Mouse (Mus musculus): ENCODE measurements around the gene Mrpl43. TPM values are rescaled to one million over a fixed set of nuclear protein-coding genes. Genes with fewer than 3 reads are reported as not detected.
A peak's percentile ranks its signal among the peaks of the same experiment; 100 is the strongest.

Mrpl43 gene
- total RNA-seq, 2 experiments from 2014 or later: 25.2 to 44.8 TPM

DNA sequence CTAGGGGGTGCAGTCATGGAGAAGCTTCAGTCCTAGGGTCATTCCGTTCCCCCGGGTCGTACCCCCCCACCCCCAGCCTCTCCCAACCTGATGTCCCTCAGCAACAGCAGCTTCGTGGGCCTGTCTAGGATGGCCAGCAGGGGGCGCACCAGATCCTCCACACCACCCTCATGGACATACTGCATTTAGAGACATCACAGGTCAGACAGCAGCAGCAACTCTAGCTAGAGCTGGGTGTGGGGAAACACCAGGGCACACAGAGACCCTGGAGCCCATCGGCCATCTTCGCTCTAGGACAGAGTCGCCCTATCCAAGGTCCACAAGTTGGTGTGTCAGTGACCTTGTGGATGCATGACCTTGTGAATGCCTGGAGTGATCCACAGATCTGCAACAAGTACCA, 23.9 kb upstream of the Mrpl43 start:
- ATAC-seq (replicated peaks; ENCODE audit: poor library complexity): peak; percentile 49

DNA sequence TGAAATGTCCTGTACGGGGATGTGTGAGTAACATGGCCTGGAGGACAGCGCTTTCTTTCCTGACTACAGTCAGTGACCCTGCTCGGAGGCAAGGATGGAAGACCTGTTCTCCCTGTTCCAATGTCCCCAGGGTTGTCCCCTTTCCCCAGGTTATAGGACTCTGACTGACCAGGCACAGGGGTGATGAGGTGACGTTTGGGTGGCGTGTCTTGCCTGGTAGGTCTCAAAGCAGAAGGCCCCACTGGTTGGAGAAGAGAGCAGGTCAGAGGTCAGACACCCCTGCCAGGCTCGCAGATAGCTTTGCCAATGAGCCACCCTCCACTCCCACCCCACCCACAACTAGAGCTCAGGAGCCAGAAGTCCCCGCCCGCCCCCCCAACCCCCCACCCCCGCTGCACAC, 23.3 kb upstream of the Mrpl43 start:
- ATAC-seq (replicated peaks; ENCODE audit: poor library complexity): no peak

DNA sequence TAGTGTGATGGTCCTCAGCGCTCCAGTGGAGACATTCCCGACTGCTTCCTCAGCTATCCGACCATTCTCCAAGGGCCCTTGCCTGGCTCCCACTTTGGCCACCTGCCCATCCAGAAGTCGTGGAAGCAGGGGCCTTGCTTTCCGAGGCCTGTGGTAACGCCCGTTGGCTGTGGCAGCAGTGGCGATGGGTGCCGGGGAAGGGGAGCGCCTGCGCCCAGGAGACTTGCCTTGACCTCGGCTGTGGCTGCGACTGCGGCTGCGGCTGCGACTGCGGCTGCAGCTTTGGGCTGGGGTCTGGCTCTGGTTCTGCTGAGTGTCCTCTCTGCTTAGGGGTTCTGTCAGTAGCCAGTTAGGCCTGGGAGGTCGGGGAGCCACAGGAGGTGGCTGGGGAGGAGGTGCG, 22.5 kb upstream of the Mrpl43 start:
- no peak for ATAC-seq (replicated peaks; ENCODE audit: poor library complexity)

DNA sequence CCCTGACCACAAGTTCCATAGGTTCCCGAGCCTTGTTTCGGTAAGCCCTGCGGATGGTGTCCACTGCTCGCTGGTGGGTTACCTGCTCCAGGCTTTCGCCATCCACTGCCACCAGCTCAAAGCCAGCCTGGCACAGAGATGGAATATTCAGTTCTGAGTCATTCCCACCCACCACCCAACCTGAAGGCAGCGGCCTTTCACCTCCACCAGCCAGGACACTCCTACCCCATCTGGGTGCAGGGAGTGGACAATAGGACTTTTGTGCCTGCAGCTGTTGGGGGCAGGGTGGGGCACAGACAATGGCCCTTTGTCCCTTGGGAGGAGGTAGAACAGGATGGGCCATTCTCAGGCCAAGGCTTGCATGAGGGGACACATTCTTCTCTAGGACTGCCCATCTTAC, 21.6 kb upstream of the Mrpl43 start:
- ATAC-seq (replicated peaks; ENCODE audit: poor library complexity): no peak

DNA sequence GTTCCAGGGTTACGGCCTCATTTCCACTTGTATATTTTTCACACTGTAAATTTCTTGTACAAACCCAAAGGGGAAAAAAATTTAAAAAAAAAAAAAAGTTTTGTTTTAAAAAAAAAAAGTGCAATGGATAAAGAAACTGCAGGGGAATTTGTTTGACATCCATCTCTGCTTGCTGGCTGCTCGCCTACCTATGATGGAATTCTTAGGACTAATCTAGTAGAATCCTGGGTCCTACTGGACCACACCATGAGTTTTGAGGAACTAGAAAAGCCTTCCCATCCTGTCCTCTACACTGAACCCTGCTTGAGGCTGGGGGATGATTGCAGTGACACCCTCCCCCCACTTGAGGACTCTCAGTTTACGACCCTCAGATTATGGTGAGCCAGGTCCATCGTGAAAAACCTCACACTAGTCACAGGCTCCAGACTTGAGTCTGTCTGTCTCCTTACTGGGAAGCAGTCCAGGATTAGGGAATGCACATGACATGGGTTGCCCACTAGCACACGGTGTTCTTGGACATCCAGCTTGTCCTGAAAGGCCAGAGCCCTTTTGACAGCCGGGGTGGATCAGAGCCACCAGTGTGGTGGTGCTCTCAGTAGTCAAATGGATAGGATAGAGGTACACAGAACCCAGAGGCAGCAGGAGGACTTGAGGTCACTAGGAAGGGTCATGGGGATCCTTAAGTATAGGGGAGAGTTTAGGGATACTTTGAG, 20.9 kb upstream of the Mrpl43 start:
- no peak for ATAC-seq (replicated peaks; ENCODE audit: poor library complexity)

DNA sequence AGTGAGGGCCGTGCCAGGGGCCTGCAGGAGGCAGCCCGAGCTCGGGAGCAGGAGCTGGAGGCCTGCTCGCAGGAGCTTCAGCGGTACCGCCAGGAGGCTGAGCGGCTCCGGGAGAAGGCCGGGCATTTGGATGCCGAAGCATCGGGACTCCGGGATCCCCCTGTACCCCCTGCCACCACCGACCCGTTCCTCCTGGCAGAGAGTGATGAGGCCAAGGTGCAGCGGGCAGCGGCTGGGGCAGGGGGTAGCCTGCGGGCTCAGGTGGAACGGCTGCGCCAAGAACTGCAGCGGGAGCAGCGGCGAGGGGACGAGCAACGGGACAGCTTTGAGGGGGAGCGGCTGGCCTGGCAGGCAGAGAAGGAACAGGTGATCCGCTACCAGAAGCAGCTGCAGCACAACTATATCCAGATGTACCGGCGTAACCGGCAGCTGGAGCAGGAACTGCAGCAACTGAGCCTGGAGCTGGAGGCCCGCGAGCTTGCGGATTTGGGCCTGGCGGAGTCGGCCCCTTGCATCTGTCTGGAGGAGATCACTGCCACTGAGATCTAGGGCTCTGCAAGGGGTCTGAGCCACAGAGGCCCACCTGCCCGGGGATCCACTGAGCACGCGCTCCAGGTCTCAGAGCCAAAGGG, 19.8 kb upstream of the Mrpl43 start:
- no peak for ATAC-seq (replicated peaks; ENCODE audit: poor library complexity)

DNA sequence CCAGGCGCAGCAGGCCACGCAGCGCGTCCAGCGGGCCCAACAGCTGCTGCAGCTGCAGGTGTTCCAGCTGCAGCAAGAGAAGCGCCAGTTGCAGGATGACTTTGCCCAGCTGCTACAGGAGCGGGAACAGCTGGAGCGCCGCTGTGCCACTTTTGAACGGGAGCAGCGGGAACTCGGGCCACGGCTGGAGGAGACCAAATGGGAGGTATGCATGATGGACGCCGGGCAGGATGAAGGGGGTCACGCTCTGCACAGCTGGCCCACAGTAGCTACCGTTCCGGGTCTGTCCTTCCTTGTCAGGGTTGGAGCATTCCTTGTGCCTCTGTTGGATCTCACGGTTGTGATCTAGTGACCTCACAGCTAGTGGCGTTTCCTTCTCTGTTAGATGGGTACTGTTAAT, 18.5 kb upstream of the Mrpl43 start:
- no peak for ATAC-seq (replicated peaks; ENCODE audit: poor library complexity)

DNA sequence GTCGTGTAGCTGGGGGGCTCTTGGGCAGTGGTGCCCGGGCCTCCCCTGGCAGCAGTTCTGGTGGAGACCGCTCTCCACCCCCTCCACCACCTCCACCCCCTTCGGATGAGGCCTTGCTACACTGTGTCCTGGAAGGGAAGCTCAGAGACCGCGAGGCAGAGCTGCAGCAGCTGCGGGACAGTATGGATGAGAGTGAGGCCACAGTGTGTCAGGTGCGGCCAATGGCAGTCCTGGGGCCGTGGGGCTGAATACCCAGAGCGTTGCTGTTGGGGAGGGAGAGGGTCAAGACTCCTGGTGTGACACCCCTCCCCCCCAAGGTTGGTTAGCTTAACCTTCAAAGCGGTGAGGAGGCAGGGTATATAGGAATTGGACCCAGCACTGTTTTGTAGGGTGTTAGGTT, 17.8 kb upstream of the Mrpl43 start:
- ATAC-seq (replicated peaks; ENCODE audit: poor library complexity): no peak

DNA sequence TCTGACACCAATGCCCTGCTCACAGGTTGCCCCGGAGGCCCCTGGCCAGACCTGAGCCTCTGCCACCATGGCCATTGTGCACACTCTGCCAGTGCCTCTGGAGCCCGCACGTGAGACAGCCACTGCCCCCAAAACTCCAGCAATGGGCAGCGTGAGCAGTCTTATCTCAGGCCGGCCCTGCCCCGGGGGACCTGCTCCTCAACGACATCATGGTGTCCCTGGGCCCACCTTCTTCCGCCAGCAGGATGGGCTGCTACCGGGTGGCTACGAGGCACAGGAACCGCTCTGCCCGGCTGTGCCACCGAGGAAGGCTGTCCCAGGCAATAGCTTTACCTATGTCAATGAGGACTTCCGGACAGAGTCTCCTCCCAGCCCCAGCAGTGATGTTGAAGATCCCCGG, 15.1 kb upstream of the Mrpl43 start:
- no peak for ATAC-seq (replicated peaks; ENCODE audit: poor library complexity)

DNA sequence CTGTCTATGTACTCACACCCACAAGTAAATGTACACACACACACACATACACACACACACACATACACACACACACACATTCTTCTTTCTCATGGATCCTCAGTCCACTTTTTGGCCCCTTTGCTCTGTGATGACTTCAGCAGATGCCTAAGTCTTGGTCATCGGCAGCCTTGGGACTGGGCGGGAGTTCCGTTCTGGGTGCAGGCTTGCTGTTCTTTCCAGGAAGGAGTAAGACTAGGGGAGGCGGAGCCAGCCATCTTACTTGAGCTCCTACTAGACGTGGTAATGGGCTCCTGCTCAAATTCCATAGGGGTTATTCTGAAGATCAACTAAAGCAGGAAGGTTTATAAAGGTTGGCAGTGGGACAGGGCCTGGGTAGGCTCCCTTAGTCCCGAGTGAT, 14.1 kb upstream of the Mrpl43 start:
- no peak for ATAC-seq (replicated peaks; ENCODE audit: poor library complexity)

DNA sequence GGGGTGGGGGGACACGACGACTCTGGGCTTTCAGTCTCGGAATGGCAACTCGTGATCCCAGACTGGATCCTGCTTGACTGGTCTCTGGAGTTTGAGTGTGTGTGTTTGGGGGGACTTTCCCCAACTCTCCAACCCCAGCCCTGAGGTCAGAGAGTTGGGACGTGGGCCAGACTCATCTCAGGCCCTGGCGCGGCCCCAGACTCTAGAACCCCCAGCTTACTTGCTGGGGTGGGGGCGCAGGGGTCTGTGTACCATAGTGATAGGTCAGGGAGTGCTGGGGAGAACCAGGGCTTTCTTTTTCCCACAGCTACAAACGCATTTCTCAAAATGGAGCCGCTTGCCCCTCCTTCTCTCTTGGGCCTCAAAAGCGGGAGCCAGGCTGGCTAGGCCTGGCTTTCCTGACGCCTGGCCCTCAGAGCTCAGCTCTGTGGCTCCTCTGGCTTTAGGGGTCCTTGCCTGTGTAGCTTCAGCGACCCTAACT, 12.1 kb upstream of the Mrpl43 start:
- no peak for ATAC-seq (replicated peaks; ENCODE audit: poor library complexity)

DNA sequence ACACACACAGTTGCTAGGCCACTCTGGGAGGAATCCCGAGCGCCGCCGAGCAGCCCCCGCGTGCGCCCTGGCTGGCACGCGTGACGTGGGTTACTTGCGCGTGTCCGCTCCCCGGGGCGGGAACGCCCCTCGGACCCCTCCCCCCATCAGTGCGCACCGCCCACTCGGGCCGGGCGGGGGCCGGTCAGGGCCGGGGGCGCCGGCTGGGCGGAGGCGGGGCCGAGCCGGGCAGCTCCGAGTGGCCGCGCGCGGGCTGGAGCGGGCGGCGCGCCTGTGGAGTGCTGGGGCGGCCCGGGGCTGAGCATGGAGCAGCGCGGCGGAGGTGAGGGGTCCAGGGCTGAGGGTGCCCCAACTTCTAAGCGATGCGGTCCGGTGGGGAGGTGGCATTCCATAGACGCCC, 11.7 kb upstream of the Mrpl43 start:
- ATAC-seq (replicated peaks; ENCODE audit: poor library complexity): no peak

DNA sequence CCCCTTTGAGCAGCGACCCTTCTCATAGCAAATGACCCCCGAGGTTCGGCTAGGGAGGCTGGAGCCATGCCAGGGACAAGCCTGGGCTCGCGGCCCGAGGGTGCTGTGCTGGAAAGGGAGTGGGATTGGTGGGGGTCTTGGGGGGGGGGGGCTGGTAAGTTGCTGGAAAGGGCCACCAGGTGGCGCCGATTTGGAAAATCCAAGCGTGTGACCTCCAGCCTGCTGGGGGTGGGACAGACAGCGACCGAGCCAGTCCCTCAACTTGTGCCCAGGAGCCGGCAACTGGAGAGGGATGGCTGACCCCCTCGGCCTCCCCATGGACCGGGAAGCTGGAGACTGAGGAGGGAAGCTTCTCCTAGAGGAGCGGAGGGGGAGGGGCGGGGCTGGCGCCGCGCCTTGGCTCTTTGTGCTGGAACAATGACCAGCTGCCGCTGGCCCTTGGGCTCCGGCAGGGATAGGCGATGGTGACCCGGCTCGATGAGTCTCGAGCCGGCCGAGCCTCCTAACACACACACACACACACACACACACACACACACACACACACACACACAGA, 11.1 kb upstream of the Mrpl43 start:
- peak; percentile 27 for ATAC-seq (replicated peaks; ENCODE audit: poor library complexity)

DNA sequence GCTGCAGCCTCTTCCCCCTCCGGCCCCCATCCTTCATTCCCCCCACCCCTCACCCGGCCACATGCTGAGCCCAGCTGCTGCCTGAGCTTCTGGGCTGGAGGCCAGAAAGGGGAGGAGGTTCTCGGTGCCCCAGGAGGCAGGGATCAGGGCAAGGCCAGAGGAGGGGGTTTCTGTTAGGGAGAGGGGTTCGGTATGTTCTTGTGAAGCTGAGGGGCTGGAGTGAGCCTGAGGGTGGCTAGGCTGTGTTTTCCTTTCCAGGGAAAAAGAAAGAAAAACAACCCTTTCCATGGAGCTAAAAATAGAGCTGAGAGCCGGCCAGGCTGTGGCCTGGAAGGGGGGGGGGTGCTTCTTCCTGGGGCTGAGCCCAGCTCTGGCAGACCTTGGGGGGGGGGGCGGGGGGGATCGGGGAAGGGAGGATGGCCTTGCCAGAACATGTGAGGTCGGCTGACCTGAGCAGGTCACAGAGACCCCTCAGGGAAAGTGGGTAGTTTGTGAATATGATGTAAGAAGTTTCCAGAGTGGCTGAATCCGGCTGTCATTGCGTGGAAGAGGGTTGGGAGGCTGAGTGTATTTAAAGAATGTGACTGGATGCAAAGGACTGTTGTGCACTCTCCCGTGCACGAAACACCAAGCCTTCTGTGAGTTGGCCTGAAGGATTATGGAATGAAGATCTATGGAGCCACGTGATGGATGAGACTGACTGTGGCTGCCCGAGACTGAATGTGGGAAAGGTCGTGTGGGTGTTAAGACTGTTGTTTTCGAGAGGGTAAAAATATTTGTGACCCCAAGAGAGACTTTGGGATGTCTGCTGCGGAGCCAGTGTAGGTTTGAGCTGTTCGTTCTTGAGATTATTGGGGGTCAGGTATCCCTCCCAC, 10.3 kb upstream of the Mrpl43 start:
- peak; percentile 10 for ATAC-seq (replicated peaks; ENCODE audit: poor library complexity)

DNA sequence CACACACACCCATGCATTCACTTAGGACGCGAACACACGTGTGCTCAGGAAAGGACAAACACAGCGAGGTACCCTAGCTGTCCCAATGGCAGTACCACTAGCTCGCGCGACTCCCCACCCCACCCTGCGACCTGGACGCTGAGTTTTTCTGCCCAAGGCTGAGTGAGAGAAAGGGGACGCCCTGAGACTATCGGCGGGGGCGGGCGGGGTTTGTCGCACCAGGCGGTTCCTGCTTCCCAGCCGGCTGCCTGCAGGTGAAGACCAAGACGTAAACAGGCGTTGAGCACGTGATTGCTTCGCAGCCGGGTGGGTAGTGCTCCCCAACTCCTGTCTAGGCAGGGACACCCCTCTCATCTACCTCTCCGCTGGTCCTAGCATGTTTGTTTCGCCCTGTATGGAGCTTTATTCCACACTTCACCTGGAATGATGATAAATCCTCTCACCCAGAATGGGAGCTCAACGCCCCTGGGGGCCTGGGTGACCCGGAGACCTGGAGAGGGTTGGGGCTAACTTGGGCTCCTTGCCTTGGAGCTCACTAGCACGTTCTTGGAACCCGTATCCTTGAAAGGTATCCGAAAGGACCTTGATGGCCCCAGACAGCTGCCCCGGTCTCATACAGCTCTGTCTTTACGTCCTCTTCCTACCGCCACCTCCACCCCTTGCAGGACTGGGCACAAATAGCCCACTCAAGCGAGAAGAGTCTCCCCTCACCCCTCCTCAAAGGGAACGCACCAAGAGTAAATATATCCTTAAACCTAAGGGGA, 9.5 kb upstream of the Mrpl43 start:
- ATAC-seq (replicated peaks; ENCODE audit: poor library complexity): peak; percentile 30

DNA sequence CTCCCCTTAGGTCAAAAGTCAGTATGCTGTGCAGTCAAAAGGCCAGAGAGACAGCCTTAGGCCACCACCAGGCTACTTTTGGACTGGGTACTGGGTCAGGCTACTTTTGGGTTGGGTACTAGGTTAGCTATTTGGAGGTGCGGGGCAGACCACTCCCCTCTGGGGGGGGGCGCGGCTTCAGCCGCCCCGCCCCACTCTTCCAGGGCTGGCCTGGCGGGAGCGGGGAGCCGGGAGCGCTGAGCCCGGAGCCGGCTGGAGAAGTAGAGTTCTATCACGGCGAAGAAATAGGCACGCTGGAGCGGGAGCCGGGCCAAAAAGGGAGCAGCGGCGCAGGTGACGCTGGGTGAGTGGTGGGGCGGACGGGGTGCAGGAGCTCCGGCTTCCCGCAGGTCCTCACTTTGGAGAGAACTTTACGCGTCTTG, 8.8 kb upstream of the Mrpl43 start:
- ATAC-seq (replicated peaks; ENCODE audit: poor library complexity): no peak

DNA sequence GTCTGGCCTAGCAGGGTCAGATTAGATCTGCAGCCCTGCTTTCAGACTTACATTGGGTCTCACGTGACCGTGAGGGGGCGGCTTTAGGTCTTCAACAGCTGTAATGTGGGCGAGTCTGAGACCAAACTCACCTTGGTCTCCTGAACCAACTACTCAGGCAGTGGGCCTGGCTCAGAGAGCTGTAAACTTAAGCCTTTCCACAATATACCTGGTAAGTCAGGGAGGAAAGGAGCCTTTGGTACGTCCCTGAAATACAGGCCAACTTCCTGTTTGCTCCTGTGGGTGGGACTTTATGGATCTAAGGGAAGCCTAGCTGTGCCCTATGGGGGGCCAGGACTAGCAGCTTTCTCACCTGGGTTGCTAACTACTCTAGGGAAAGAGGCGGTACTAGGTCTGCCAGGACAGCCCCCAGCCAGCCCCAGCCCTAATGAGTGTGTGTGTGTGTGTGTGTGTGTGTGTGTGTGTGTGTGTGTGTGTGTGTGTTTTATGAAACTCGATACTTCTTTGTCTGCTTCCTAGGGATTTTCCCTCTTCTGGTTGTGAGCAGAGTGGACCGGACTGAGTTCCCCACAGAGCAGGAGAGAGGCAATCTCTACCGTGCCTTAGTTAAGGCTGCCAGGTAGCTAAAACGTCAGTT, 8.2 kb upstream of the Mrpl43 start, which contains the start of gene Lzts2:
Lzts2 (plus strand) TSS at position 80 of the 637 bp plus-strand sequence.
- no peak for ATAC-seq (replicated peaks; ENCODE audit: poor library complexity)

DNA sequence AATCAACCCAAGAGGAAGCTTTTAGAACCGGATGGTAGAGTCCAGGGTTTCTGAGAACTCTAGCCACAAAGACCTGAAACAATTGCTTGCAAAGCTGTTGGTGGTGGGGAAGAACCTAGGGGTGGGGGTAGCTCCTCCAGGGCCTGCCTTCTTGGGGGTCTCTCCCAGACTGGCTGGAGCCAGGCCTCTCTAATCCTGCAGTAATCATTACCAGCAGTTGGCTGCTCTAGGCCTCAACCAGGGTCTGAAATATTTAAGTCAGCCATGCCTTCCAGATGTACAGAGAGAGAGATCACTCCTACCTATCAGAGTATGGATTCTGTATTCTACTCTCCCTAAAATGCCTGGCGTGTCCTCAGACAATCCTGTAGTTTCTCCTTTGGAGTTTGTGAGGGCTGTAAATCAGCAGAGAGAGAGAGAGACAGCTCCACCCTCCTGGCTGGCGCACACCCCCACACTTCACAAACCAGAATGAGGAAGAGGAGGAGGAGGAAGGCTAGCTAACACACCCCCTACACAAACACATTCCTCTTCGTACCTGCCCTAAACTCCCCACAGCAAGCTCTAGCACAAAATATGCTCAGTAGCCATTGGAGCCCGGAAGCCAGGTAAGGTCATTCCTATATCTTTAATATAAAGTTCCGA, 7.5 kb upstream of the Mrpl43 start:
- ATAC-seq (replicated peaks; ENCODE audit: poor library complexity): no peak

DNA sequence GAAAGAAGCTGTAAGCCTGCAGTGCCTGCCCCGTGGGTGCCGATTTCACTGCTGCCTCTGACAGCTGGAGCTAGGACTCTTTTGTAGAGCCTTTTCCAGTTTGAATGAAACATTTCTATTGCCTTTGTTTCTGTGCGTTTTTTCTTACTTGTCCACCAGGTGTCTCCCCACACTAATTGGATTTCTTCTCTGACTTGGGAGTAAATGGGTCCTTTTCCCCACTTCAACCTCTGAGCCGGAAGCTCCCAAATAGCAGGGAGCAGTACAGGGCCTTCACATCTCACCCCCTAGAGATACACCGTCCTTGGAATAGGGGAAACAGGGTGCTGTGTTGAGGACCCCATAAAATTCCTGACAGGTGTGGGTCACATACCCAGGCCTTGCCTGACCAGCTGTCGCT, 6.4 kb upstream of the Mrpl43 start:
- ATAC-seq (replicated peaks; ENCODE audit: poor library complexity): no peak

DNA sequence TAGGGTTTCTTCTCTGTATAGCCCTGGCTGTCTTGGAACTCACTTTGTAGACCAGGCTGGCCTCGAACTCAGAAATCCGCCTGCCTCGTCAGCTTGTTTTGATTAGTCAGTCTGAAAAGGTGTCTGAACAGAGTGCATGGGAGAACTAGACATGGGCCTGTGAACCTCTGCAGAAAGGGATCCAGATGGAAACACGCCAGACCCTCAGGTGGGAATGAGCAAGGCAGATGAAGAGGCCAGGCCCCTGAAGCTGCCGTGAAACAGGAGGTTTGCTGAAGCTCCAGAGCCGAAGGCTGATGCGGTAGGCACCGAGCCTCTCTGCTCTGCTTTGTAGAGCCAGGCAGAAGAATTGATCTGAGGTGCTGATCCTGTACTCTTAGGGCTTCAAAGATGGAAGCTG, 6.0 kb upstream of the Mrpl43 start:
- ATAC-seq (replicated peaks; ENCODE audit: poor library complexity): no peak
